Mouse (Mus musculus) adrenal gland, adult 18-20 months (tissue): ENCODE measurements around the gene Ash1l. TPM values are rescaled to one million over a fixed set of nuclear protein-coding genes. Genes with fewer than 3 reads are reported as not detected.

Source experiments
- DNase-seq, 2 experiments: peaks; one replicate each; pipeline ENCODE4 v3.0.0; 2021 to 2022; ENCODE audit warnings: low spot score in 2 of 2
- total RNA-seq, 2 experiments: library from RNA; stranded (reverse); gene quantifications; 1 replicate in 1 of 2; 2 replicates in 1 of 2; pipeline ENCODE4 v1.2.3; 2021

Ash1l gene
- total RNA-seq, 2 experiments from 2014 or later: 43.5 to 47.0 TPM

DNA sequence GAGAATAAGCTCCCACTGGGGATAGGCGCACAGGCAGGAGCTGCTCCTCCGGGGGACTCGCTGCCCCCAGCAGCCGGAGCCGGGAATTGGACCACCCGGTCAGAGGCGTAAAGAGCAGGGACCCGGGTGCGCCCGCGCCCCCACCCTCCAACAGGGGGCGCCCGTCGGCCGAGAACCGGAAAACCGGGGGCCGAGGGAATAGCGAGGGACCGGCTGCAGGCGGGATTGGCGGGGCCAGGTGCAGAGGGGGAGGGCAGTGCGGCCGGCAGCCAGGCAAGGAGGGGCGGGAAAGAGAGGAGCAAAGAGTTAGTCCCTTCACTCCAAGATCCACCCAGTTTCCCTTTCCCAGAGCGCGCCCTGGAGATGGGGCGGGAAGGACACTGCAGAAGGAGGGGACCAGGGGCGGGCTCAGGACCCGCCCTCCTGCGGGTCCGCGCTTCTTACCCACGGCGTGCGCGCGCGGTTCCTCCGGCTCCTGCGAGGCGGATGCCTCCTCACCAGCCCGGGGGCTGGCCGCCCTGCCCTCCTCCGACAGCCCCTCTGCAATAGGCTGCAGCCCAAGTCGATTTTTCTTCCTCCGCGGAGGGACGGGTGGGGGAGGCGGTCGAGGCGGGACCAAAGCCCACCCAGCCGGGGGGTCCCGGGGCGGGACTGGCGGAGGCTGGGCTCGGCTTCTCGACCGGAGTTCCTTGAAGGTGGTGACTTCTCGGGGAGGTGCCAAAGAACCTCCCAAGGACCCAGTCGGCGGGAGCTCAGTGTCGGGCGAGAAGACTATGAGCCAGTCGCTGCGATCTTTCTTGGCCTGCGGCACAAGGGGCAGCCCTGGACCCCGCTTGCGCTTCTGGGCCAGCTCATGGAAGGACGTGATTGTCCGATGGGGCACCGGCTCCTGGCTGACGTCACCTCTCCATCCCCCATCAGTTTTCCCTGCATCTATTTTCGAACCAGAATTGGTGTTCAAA, 140.6 kb downstream of the Ash1l start:
- peak; percentile 91 to 93 for DNase-seq

DNA sequence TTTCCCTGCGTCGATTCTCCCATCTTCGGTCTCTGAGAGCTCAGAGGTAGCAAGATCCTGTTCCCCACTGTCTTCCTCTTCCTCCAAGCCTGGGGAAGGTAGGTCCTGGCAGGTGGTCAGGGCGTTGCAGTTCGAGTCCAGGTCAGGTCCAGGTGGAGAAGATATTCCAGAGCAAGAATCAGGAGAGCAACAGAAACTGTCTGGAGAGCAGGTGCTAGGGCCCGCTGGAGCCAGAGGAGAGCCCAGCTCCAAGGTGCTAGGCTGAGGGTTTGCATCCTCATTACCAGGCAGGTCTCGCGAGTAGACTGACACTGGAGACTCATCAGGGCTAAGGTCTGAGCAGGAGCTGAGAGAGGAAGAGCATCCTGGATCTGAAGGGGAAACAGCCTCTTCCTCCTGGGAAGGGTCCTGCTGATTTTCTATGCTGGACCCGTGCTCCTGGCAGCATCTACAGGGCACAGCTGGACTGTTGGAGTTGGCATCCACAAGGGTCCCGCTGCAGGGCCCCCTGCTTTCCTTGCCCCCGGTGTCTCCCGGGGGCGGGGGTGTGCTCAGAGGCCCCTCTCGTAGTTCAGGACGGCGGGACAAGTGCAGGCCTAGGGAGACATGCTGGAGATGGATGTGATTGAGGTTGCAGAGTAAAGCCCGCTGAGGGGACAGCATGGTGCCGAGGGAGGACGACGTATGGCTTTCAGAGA, 141.5 kb downstream of the Ash1l start:
- no peak for DNase-seq

DNA sequence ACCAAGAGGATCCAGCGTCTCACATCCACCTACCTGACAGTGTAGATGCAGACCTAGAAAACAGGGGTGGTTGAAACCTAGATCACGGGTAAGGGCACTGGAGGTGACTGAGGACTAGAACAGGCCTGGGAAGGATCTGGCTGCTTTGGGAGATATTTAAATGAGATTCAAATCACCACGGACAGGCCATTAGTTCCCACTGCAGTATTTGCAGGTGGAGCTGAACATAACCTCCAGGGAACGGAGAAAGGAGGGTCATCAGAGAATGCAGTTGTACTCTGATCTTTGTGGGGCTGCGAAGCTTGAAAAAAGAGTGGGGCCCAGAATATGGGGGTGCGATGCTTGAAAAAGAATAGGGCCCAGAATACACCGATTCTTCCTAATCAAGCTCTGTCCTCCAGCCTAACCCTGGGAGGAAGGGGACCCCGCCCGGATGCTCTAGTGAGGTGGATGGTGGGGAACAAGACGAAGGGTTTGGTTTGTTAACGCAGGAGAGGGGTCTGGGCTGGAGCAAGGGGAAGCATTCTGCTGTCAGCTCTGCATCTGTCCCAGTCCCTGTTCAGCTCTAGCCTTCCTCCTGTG, 142.2 kb downstream of the Ash1l start:
- no peak for DNase-seq

DNA sequence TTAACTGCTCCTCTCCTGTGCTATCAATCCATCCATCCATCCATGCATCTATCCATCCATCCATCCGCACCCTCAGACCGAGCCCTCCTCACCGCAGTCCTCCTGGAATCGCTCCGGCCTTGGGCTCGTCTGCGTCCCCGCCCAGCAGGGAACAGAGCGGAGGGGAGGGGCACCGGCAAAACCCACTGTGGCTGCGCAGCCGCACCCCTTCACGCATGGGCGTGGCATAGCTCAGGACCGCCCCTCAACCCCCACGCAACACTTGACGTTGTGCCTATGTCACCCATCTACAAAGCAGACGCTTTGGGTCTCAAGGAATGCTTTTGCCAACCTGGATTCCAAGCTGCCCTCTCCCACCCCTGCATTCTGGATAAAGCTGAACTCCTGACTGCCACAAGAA, 142.8 kb downstream of the Ash1l start, which contains the start of gene Rusc1:
Gene Rusc1, minus strand, starts transcription at position 137 of the 400 bp plus-strand sequence.
- peak; percentile 81 to 82 for DNase-seq

DNA sequence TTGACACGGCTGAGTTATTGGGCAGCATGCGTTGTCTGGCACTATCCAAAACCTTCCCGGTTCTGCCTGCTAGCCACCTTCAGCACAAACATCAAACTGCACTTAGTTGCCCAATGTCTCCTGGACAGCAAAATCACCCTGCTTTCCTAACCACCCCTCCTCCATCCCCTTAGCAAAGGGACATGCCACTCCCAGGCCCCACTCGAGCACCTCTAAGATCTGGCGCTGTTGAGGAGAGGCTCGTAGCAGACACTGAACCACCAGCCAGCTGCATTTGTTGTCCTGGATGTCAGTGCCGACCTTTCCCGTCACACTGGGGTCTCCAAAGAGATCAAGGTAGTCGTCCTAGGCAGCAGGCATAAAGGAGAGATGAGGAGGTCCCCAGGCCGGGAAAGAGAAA, 143.6 kb downstream of the Ash1l start:
- no peak for DNase-seq

DNA sequence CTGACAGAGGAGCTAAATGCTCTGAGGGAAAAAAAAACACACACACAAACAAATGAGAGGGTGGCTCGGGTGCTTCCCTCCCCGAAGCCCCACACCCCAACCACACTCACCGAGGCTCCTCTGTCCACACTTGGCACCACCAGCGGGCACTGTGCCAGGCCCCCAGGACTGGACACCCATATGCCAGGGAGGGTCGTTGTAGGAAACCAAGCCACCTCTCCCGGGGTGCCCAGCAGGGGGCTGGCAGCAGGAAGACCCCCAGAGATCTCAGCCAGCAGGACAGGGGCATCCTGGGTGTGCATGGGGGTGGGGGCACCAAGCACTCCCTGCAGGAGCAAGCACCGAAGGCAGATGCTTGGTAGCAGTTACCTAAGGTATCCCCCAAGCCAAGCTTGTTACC, 150.4 kb downstream of the Ash1l start, which contains the start of gene Gm43738:
Gene Gm43738, minus strand, starts transcription at position 289 of the 400 bp plus-strand sequence.
- peak in 1 of 2 experiments; percentile 47 for DNase-seq

DNA sequence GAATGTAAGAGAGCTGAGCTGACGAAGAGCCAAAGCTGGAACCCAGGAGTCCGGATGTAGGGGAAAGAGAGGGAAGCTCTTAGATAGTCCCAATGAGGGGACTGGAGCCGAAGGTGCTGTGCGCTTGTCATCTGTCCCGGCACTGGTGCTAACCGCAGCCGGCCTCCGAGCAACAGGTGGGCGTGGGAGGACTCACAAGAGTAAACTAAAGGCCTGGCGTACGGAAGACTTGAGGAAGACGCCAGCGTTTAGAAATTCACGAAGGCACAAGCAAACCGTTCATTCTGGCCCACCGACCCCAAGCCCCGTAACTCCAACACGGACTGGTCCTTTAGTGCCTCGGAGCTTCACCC, 151.0 kb downstream of the Ash1l start:
- DNase-seq: peak in 1 of 2 experiments; percentile 32

DNA sequence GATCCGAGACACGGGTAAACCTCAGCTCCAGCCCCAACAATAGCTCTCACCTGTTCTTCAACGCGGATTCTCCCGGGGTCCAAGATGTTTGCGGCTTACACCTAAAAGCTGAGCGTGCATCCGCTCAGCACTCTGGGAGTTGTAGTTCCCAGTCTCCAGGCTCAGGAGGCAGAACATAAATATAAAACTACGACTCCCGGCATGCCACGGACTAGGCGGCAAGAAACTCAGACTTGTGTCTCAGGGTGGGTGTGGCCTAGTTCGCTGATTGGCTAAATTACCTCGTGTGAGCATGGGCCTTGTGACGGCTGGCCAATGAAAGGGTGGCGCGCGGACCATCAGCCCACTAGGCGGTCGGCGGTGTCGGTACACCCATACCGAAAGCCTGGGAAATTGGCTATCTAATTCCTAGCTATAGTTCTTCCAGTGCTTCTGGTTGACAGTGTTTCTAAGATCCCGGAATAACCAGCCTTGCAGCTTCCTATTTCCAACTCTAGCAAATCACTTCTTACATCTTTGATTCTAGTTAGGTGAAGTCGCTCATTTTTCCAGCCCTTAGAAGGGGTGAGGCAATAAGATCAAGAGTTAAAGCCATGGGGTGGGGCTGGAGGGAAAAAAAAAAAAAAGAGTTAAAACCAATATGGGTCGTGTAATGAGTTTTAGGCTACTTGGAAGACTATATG, 151.5 kb downstream of the Ash1l start, which contains the start of gene Fdps:
Gene Fdps, minus strand, starts transcription at position 148 of the 683 bp plus-strand sequence.
- peak; percentile 81 to 82 for DNase-seq

DNA sequence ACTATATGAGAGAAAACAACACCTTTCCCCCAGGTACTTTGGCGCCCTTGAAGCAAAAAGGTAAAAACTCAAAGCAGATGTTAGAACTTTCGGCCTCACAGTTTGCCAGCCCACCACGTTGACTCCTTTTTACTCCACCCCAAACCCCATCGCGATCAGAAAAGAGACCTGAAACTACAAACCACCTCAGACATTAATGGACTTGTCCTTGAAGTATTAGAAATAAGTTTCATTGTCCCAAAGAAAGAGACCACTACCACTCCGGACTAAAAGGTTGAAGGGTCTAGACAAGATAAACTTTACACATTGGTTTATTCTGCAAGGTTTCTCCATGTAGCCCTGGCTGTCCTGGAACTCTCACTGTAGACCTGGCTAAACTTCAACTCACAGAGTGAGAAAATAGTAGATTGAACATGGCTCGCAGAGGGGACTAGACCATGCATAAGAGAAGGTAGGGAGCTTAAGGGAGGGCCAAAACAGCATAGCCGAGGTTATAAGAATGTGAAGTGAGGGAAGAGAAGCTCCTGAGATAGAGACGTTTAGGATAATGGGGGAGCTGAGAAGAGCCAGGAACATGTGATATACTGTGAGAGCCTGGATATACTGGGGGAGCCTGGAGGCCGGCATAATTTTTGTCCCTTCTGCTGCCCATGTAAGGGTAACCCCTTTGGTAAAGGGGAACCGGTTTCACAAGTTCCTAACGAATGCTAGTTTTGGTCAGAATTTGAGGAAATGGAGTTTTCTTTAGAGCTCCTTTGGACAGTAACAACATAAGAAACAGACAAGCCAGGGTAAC, 152.3 kb downstream of the Ash1l start:
- DNase-seq: no peak

DNA sequence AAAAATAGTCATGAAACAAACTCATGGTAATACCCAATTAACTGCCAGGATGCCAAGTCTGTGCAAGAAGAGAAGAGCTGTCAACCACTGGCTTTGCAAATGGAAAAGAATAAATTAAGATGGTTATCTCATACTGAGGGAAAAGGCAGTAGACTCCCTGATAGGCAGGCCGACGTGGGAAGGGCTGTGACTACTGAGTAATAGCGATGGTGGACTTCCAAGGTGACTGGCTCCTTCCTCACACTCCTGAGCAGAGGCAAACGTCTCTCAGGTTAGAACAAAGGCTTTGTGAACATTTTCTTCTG, 152.8 kb downstream of the Ash1l start:
- no peak for DNase-seq

DNA sequence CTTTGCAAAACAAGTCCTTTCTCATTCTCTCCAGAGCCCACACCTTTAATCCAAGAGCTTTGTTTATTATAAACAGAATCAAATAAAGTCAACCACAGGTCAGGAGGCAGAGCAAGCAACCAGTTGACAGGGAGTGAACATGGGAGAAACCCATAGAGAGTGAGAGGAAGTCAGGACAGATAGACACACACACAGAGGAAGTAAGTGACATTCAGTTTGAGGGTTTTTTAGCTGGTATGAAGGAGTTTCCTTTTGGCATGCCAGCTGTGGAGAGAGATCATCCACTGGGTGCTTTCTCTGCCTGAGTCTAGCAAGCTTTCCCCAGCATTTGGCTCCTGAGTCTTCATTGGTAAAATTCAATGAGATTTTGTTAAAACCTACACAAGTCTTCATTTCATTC, 156.5 kb downstream of the Ash1l start:
- no peak for DNase-seq

DNA sequence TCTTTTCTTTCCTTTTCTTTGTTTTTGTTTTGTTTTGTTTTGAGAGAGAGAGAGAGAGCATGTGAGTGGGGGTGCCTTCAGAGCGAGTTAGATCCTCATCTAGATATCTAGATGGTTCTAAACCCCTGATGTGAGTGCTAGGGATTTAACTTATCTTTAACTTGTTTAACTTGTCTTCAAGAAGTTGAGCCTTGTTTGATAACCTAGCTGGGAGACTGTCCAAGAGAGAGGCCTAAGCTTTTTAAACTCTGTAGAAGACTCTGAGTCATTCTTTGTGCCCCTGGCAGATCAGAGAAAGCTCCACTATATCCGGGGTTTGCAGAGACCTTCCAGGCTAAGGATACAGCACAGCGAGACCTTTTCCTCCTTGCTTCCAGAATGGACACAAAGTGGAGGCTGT, 157.1 kb downstream of the Ash1l start:
- no peak for DNase-seq

DNA sequence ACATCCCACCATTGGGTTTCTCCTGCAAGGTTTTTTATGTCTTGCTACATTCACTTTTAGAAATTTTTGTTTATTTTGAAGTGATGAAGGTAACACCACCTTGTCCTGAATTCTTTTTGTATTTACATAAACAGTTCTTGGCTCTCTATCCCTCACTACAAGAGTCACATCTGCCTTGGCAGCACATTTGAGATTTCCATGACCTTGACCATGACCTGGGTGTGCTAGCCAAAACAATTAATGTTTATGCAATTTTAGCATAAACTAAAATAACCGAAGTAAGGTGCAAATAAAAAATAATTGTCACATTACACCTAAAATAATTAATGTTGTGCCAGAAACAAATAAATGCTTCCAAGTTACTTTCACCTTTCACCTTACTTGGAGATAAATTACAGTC, 157.7 kb downstream of the Ash1l start:
- DNase-seq: no peak

DNA sequence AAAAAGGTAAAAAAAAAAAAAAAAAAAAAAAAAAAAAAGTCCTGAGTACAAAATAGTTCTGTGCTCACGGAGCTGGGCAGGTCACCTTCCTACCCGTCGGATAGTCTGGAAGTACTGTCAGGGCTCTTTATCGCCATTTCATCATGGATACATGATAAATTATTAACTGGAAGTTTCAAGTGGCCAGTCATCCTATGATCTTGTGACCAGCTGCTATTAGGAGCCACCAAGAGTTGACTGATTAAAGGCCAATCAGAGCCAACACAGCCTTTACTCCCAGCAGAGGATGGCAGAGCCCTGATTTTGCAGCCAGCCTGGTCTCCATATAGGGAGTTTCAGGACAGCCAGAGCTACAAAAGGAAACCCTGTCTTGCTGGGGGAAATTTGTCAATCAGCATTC, 162.6 kb downstream of the Ash1l start:
- no peak for DNase-seq

DNA sequence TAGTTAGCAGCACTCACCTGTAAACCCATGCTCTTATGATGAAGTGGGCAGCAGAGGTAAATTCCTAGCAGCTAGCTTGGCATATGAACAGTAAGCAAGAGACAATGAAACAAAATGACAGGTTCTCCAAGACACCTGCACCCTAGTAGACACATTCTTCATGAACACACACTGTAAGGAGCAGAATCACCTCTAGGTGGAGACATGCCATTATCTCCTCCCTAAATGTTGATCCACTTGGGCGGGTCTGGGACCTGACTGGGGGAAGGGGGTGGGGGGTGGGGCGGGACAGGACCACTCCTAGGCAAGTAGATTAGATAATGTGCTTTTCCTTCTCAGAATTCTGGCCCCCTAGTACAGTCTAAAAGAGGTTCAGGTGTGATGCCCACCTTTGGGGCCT, 165.1 kb downstream of the Ash1l start:
- no peak for DNase-seq

DNA sequence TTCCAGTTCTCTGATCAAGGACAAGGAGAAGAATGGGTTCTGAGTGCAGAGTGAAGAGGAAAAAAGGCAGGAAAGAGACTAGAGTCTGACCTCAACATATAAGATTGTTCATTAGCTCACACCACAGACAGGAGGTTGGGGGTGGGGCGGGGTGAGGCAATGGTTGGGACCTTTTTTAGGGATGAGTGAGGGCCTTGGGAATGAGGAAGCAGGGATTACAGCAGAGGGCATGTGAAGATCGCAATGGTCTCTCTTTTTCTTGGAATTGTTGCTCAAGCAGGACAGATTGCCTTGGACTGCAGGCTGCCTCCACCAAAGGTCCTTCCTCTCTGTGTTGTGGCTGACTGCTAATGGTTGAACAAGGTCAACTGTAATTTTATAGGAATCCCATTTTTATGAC, 172.9 kb downstream of the Ash1l start:
- peak; percentile 38 to 62 for DNase-seq

DNA sequence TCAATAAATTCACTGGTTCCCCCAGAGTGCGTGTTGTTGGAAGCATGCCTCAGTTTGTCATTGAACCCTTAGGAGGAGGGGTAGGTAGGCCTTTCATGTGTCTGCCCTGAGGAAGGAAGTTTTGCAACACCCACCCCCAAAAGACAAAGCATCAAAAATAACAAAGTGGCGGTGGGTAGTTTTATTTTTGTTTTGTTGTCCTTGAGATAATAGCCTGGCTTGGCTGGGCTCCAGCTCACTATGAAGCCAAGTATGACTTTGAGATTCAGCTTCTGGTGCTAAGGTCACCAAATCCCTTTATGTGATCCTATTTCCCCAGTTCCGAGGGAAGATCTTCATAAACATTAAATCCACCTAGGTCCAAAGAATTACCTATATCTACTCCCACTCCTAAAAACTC, 173.8 kb downstream of the Ash1l start:
- DNase-seq: peak in 1 of 2 experiments; percentile 37

DNA sequence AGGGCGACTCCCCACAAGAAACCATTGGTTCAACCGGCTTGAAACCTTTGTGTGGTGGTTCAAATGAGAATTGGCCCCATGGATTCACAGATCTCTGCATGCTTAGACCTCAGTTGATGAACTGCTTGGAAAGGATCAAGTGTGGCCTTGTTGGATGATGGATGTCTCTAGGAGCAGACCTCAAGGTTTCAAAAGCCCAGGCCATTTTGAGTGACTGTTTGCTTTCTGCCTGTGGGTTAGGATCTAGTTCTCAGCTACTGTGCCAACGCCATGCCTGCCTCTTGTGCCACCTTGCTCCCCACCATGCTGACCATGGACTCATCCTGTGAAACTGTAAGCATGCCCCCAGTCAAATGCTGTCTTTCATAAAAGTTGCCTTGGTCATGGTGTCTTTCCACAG, 175.6 kb downstream of the Ash1l start:
- no peak for DNase-seq
